Mouse (Mus musculus) thymus, adult 2 months (tissue): ENCODE measurements around the gene Paqr3. TPM values are rescaled to one million over a fixed set of nuclear protein-coding genes. Genes with fewer than 3 reads are reported as not detected.

Experiments used
- DNase-seq: peaks from one replicate; pipeline ENCODE4 v3.0.0; 2021
- H3K27ac ChIP-seq: fragments of 200-500 bp; 2 replicates; pipeline ENCODE4 v1.5.1; 2012; ENCODE audit warnings: low read length, control low read depth; ENCODE audit not compliant: control insufficient read depth, insufficient read depth
- H3K27me3 ChIP-seq: fragments of 200-500 bp; 2 replicates; pipeline ENCODE4 v1.6.1; 2012; ENCODE audit warnings: mild to moderate bottlenecking, low read length, moderate library complexity, mixed read lengths; ENCODE audit not compliant: control insufficient read depth, insufficient read depth
- H3K36me3 ChIP-seq: fragments of 200-500 bp; 2 replicates; pipeline ENCODE4 v1.6.1; 2012; ENCODE audit warnings: mild to moderate bottlenecking, low read length, moderate library complexity; ENCODE audit not compliant: control insufficient read depth, insufficient read depth
- H3K4me1 ChIP-seq: fragments of 200-500 bp; replicated peaks from 2 replicates; pipeline ENCODE4 v1.6.1; 2012; ENCODE audit warnings: low read length; ENCODE audit not compliant: control insufficient read depth, insufficient read depth
- H3K4me3 ChIP-seq: fragments of 200-500 bp; 2 replicates; pipeline ENCODE4 v1.5.1; 2012; ENCODE audit warnings: mild to moderate bottlenecking, low read length, control low read depth, moderate library complexity; ENCODE audit not compliant: control insufficient read depth, insufficient read depth
- CTCF ChIP-seq: fragments of 200-500 bp; IDR thresholded peaks from 2 replicates; pipeline ENCODE4 v1.5.1; 2012; ENCODE audit warnings: mild to moderate bottlenecking, control low read depth, low read length, moderate library complexity, borderline replicate concordance; ENCODE audit not compliant: control insufficient read depth, poor library complexity, insufficient read depth; ENCODE audit errors: extremely low read depth
- POLR2A ChIP-seq: fragments of 200-500 bp; IDR thresholded peaks from 2 replicates; pipeline ENCODE4 v1.6.1; 2012; ENCODE audit warnings: mild to moderate bottlenecking, low read length, control low read depth, moderate library complexity; ENCODE audit not compliant: control insufficient read depth, poor library complexity, insufficient read depth; ENCODE audit errors: extremely low read depth
- WGBS: fragments of 180-500 bp; shearing (Covaris S2); methylation state at CpG from one replicate; pipeline ENCODE4 v1.1.7; 2018; 5-methylcytosine and 5-hydroxymethylcytosine counted together
- polyA plus RNA-seq: library from polyadenylated mRNA; depleted of rRNA; stranded (reverse); fragments of >200 nt; gene quantifications from 2 replicates; pipeline ENCODE4 v1.2.3, GENCODE M21; 2012; rRNA removed

The Paqr3 gene
- polyA plus RNA-seq, result 3.3 and 3.5 TPM in 2 replicates

DNA sequence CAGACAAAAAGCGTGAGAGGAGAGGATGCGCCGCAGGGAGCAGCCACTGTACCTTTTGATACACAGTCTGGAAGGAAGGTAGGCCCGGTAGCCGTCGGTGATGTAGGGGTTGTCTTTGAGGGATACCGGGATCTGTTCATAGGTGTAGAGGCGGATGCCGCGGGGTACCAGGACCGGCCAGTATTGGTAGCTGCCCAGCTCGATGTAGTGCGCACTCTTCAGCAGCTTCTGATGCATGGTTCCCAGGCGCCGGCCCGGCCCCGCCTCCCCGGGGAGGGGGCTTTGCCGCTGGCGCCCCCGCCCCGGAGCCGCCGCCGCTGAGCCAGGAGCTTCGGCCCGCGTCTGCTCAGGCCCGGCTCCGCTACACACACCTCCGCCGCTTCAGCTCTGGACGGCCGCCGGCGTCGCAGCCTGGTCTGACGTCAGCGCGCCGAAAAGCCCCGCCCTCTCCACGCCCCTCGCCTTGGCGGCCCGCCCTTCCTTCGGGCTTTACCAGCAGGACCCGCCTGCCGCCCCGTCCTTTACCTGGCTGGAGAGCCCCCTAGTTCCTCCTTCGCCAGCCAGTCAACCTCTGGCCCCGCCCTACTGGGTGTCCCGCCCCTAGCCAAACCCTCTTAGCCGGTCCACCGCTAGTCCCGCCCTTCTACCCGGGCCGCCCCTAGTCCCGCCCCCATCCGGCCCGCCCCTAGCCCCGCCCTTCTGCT lies at the start of gene Paqr3:
Paqr3 (minus strand) TSS at position 390 of the 704 bp plus-strand sequence.
- Histone ChIP-seq H3K36me3 (no peaks in the 10 kb centered on the region), H3K27ac (no peak within 1 kb of the TSS), H3K4me1 (0 out of 2 replicates have a peak, but pooled peaks cover 4% of the 10 kb centered on the region), H3K27me3 (no peaks in the 10 kb centered on the region; the same call in 1 of the 2 replicates), H3K4me3 (peak within 1 kb of the TSS; percentile 54)
- TF ChIP-seq CTCF (no peak), POLR2A (no peak)
- WGBS, result under 1% methylated on average over 62 of the region's 62 CpGs
- peak; percentile 95 for DNase-seq

DNA sequence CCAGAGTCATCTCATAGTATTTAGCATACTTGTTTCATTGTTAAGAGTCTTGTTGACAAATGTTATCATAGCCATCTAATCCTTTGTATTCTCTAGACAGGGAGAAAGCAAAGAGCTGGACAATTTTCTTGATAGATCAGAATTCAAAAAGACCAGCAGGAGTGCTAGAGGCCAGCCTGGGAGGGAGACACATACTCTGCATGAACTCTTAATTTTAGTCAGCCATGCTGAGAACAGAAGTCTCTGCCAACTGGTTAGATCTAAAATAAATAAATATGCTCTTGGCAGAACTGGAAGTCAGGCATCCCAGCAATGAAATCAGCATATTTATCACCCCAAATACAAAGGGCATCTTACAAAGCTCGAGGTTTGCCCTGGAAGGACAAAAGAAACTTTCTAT lies 43.3 kb upstream of the Paqr3 start:
- Histone ChIP-seq H3K27me3 (no peaks in the 10 kb centered on the region), H3K27ac (no peak overlapping the region), H3K4me3 (no peak overlapping the region), H3K36me3 (no peaks in the 10 kb centered on the region), H3K4me1 (no peaks in the 10 kb centered on the region)
- 45% methylated on average over 1 of the region's 1 CpGs for whole genome bisulfite sequencing
- DNase-seq, result no peak
- TF ChIP-seq POLR2A, result no peak
- no peak for TF ChIP-seq CTCF

DNA sequence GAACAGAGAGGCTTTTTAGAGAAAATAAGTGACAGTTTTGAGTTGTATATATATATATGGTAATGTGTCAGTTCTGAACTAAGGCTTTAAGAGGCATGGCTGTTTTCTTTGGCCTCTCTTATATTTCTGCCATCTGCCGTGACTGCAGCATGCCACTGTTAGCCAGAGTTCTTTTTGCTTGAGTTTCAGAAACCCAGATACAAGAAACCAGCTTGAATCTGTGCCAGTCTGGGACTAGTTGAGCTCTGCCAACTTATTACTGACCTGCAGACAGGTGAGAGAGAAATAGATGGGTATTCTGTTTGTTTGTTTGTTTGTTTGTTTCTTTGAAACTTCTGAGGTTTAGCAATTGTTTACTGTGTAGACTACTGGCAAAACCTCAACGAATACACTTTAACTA lies 23.9 kb upstream of the Paqr3 start:
- H3K27ac ChIP-seq, result no peak overlapping the region
- H3K4me1 ChIP-seq, result no peaks in the 10 kb centered on the region
- no peak for DNase-seq
- H3K36me3 ChIP-seq, result no peaks in the 10 kb centered on the region
- TF ChIP-seq CTCF (no peak), POLR2A (no peak)
- no peaks in the 10 kb centered on the region for H3K27me3 ChIP-seq
- no peak overlapping the region for H3K4me3 ChIP-seq
- 75% methylated on average over 2 of the region's 2 CpGs for WGBS

DNA sequence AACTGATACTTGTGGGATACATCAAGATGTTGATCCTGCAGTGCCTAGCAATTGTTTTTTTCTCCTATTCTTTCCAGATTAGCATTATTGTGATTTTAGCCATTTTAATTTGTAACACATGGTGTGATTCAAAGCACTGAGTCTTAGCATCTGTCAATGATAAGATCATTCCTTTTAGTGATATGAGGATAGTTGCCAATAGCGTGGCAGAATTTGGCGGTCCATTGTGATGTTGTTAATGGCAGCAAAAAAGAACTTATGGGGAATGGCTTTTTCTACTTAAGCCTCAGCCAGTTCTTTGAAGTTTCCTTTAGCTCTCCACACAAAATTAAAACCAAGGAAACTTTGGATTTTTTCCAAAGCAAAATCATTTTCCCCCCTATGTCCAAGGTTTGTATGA lies 18.2 kb upstream of the Paqr3 start:
- no peak for DNase-seq
- WGBS, result 98% methylated on average over 2 of the region's 2 CpGs
- Histone ChIP-seq H3K4me1 (no peaks in the 10 kb centered on the region), H3K36me3 (no peaks in the 10 kb centered on the region), H3K4me3 (no peak overlapping the region), H3K27ac (no peak overlapping the region), H3K27me3 (no peaks in the 10 kb centered on the region)
- TF ChIP-seq CTCF (no peak), POLR2A (no peak)

DNA sequence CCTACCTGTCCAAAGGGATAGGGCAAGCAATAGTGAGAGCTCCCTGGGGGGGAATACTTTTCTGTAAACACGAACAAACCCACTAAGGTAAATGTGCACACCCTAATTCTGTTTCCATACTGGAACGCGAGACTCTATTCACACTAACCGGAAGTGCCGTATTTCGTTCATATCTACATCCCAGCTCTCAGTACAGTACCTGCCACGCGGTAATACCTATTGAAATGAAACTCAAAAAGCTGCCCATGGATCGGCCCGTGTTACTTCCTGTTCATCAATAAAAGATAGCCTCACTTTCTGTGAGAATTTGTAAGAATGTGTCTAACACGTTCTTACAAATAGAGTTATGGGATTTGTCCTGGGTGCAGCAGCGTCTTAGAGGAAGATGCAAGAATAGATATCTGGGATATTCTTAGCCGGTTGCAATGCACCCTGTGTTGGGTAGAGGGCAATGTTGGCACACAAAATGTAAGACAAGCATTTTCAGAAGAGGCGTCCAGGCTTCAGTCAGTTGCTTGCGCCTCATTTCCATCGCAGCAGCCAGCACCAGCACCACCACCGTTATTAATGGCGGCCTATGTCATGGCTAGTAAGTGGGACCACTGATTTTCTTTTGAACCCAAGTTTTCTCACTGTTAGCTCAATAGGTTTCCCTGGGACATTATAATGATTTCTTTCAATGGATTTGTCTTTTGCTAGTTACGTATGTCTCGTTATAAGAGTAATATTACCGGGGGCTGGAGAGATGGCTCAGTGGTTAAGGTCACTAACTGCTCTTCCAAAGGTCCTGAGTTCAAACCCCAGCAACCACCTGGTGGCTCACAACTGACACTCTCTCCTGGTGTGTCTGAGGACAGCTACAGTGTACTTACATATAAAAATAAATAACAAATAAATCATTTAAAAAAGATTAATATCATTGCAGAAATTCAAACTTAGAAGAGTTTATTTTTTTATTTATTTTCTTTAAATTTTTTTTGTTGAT lies 17.1 kb upstream of the Paqr3 start:
- Histone ChIP-seq H3K27ac (no peak overlapping the region), H3K4me3 (no peak overlapping the region), H3K4me1 (no peaks in the 10 kb centered on the region), H3K36me3 (no peaks in the 10 kb centered on the region), H3K27me3 (no peaks in the 10 kb centered on the region)
- DNase-seq, result peak; percentile 27
- 47% methylated on average over 21 of the region's 21 CpGs for WGBS
- no peak for TF ChIP-seq POLR2A

DNA sequence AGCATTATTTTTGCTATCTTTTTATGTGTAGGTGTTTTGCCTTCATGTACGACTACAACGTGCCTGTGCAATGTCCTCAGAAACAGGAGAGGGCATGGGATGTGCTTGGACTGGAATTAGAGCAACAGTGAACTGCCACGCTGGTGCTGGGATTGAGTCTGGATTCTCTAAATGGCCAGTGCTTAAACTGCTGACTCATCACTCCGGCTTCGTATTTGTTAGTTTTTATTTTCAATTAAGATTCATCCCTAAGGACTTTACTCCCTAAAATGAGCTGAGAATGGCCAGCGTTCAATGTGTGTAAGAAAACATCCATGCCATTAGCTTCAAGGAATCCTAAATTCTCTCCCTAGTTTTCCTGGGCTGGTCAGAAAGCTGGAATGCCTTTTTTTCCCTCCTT lies 15.9 kb upstream of the Paqr3 start:
- no peak for TF ChIP-seq POLR2A
- TF ChIP-seq CTCF, result no peak
- WGBS, result 92% methylated on average over 6 of the region's 6 CpGs
- no peaks in the 10 kb centered on the region for H3K36me3 ChIP-seq
- H3K27me3 ChIP-seq, result no peaks in the 10 kb centered on the region
- no peak overlapping the region for H3K27ac ChIP-seq
- no peaks in the 10 kb centered on the region for H3K4me1 ChIP-seq
- H3K4me3 ChIP-seq, result no peak overlapping the region
- no peak for DNase-seq
